Mouse (Mus musculus) limb, embryonic 10.5 days (tissue): ENCODE measurements around the gene Nhs. TPM values are rescaled to one million over a fixed set of nuclear protein-coding genes. Genes with fewer than 3 reads are reported as not detected.

Experiments
- DNase-seq: peaks from one replicate; pipeline ENCODE4 v3.0.0-alpha.2; 2017; ENCODE audit warnings: low spot score
- H3K27ac ChIP-seq: fragments of 300-500 bp; sonication (generic); 2 replicates; pipeline ENCODE4 v1.5.1; 2016; ENCODE audit warnings: mild to moderate bottlenecking
- H3K27me3 ChIP-seq: fragments of 300-500 bp; sonication (generic); 2 replicates; pipeline ENCODE4 v1.6.1; 2016; ENCODE audit warnings: low read depth, mild to moderate bottlenecking; ENCODE audit not compliant: poor library complexity, severe bottlenecking
- H3K36me3 ChIP-seq: fragments of 300-500 bp; sonication (generic); 2 replicates; pipeline ENCODE4 v1.6.1; 2016; ENCODE audit warnings: mild to moderate bottlenecking, moderate library complexity
- H3K4me1 ChIP-seq: fragments of 300-500 bp; sonication (generic); 2 replicates; pipeline ENCODE4 v1.6.1; 2016
- H3K4me3 ChIP-seq: fragments of 300-500 bp; sonication (generic); 2 replicates; pipeline ENCODE4 v1.5.1; 2016; ENCODE audit warnings: mild to moderate bottlenecking, moderate library complexity
- H3K9me3 ChIP-seq: fragments of 300-500 bp; sonication (generic); replicated peaks from 2 replicates; pipeline ENCODE4 v1.6.1; 2016; ENCODE audit warnings: mild to moderate bottlenecking
- WGBS: fragments of 180-500 bp; shearing (Covaris S2); methylation state at CpG from one replicate; pipeline ENCODE4 v1.1.7; 2016; 5-methylcytosine and 5-hydroxymethylcytosine counted together
- polyA plus RNA-seq: library from polyadenylated mRNA; unstranded; fragments of >200 nt; fragmentation: Nextera tagmentation; extraction: Ambion mirVana; gene quantifications from 2 replicates; pipeline ENCODE4 v1.2.1, GENCODE M21; 2016

Gene Nhs
- polyA plus RNA-seq, 1 experiment from 2014 or later: 2.7 TPM

DNA sequence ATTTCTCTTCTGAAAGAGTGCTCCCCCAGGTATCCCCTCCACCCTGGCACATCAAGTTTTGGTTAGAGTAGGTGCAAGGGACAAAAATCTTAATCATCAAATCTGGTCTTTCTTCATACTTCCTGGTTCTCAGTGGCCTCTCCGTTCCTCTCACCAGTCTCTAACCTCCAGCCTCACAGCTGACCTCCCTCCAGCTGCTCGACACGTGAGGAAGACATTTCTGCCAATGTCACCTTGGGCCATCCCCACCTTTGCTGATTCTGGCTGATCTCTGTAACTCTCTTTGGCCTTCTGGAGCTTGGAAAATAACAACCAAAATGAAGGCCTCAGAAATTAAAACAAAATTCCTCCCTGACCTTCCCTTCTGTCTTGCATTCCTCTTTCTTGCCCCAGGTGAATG is 160.7 kb downstream of the Nhs start:
- H3K4me3 ChIP-seq: no peak overlapping the region
- H3K27me3 ChIP-seq: peaks cover 99% of the 10 kb centered on the region
- 82% methylated on average over 3 of the region's 3 CpGs for WGBS
- no peaks in the 10 kb centered on the region for H3K9me3 ChIP-seq
- DNase-seq: no peak
- H3K27ac ChIP-seq: no peak overlapping the region
- 0 out of 2 replicates have a peak, but pooled peaks cover 9% of the 10 kb centered on the region for H3K4me1 ChIP-seq
- no peaks in the 10 kb centered on the region for H3K36me3 ChIP-seq

DNA sequence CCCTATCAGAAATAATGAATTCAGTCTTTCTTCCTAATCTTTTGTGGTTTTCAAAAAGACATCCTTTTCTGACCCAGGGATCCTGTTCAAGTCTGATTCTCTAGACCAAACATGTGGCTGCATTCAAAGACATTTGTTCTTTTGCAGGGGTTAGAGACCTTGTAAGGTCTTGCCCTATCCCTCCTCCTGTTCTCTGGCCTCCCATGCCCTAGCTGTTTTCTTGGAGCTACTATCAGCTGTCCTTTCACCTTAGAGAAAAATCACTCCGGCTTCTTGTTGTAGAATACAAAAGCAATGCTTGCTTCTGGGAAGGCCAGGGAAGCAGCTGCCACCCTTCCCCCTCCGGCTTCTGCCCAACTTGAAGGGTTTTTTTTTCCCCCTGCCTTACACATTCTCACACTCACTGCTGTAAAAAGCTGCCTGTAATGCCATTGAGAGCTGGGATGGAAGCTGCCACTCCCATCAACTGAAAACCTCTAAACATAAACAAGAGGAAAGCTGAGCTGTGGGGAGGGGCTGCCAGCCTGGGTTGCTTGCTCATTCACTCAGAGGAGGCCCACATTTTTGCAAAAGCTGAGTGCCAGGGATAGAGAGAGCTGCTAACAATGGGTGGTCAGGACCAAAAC is 162.2 kb downstream of the Nhs start:
- WGBS: 22% methylated on average over 2 of the region's 2 CpGs
- H3K9me3 ChIP-seq: no peaks in the 10 kb centered on the region
- peaks cover 99% of the 10 kb centered on the region for H3K27me3 ChIP-seq
- H3K27ac ChIP-seq: peak overlapping the region; percentile 61
- H3K4me1 ChIP-seq: 0 out of 2 replicates have a peak, but pooled peaks cover 9% of the 10 kb centered on the region
- DNase-seq: peak; percentile 29
- no peak overlapping the region for H3K4me3 ChIP-seq
- H3K36me3 ChIP-seq: no peaks in the 10 kb centered on the region

DNA sequence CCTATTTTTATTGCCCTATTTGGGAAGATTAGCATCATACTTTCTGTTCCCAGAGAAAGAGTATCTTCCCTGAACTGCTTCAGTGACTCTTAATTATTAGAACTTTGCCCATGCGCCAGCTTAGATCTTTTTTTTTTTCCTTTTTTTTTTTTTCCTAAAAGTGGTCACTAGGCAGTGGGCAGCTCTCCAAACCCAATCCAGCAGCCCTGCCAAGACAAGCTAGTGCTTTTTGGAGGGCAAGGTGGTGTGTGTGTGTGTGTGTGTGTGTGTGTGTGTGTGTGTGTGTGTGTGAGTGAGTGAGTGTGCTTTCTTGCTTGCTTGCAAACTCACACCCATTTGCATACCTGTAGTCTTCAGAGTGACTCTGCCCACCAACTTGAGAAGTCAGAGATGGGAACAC is 169.4 kb downstream of the Nhs start:
- H3K27me3 ChIP-seq: peaks cover 97% of the 10 kb centered on the region
- H3K9me3 ChIP-seq: no peaks in the 10 kb centered on the region
- no peaks in the 10 kb centered on the region for H3K4me1 ChIP-seq
- no peak for DNase-seq
- no peaks in the 10 kb centered on the region for H3K36me3 ChIP-seq
- WGBS: 94% methylated on average over 1 of the region's 1 CpGs
- no peak overlapping the region for H3K4me3 ChIP-seq
- H3K27ac ChIP-seq: no peak overlapping the region

DNA sequence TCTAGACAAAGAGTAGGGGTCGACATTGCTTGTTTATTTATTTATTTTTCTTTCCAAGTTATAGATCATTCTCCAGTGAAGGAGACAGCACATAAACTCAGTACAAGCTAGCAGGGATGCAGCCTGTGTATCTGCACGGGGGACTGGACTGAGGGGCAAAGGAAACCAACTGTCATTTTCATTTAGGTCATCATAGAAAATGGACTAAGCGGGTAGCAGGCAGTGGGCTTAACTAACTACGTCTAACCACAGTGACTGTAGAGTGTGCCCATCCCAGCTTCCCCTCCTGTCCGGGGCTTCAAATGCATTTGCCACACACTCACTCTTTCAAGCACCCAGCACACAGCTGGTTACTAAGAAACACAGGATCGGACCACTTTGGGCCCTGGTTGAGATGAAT is 174.6 kb downstream of the Nhs start:
- Histone ChIP-seq H3K4me1 (no peaks in the 10 kb centered on the region), H3K27me3 (peaks cover 97% of the 10 kb centered on the region), H3K9me3 (no peaks in the 10 kb centered on the region), H3K4me3 (no peak overlapping the region), H3K36me3 (no peaks in the 10 kb centered on the region), H3K27ac (no peak overlapping the region)
- DNase-seq: no peak
- 63% methylated on average over 6 of the region's 6 CpGs for WGBS

DNA sequence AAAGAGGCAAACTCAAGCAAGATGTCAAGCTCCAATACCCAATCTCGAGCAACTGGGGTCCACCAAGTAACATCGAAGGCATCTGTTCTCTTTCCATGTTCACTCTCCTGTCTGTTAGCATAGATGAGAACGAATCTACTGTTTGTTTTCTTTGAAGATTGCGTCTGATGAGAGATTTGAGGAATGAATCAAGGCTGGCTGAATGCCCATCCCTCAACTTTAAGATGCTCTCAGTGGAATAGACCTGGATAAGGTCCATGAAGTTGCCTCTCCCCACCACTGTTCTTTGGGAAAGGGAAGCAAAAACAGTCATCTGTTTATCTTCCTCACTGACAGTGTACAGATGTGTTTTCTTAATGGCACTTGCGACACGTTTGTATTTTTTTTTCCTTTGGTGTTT is 178.1 kb downstream of the Nhs start:
- H3K4me3 ChIP-seq: no peak overlapping the region
- 59% methylated on average over 6 of the region's 6 CpGs for WGBS
- H3K4me1 ChIP-seq: peaks cover 6% of the 10 kb centered on the region; the same call in 1 of the 2 replicates
- H3K27ac ChIP-seq: no peak overlapping the region
- H3K36me3 ChIP-seq: no peaks in the 10 kb centered on the region
- DNase-seq: no peak
- H3K9me3 ChIP-seq: no peaks in the 10 kb centered on the region
- peaks cover 98% of the 10 kb centered on the region for H3K27me3 ChIP-seq

DNA sequence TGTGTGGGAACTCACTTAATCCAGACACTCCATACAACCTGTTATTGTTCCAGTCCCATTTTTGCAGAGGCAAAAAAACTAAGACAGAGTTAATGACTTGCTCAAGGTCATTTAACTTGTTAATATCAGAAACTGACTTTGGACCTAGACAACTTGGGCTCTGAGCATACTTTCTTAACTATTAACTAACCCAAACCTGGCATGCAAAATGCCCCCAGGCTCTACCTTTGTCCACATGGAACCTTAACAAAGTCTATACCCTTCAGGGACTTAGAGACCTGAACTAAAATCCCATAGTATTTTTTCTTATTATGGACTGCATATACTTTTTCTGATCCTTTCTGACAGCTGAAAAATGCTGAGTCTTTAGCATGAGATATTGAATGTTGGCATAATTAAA is 179.6 kb downstream of the Nhs start:
- no peak overlapping the region for H3K4me3 ChIP-seq
- H3K4me1 ChIP-seq: peaks cover 6% of the 10 kb centered on the region; the same call in 1 of the 2 replicates
- DNase-seq: no peak
- H3K9me3 ChIP-seq: no peaks in the 10 kb centered on the region
- no peaks in the 10 kb centered on the region for H3K36me3 ChIP-seq
- peaks cover 98% of the 10 kb centered on the region for H3K27me3 ChIP-seq
- no peak overlapping the region for H3K27ac ChIP-seq

DNA sequence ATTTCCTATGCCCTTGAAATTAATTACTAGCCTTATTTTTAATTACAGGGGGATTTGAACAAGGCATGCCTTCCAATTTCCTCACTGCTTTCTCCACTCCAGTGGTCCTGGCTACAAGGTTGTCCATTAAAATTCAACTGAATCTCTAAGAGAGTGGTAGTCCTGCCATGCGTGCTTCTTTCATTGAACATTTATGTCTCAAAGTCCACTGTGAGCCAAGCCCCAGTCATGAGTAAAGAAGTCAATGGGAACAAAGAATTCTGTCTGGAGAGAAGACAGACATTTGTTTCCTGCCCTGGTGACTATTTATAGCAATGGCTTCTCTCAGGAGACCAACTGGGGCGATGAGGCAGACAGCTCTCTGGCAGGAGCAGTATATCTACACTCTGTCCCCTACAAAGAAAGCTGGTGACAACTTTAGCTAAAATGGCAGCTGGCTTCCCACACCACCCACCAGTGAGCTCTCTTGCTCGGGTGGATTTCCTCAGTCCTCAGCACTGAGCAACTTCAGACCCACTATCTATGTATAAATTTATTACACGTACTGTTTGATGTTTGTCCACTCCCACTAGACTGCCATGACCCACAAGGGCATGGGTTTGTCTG is 182.2 kb downstream of the Nhs start:
- no peaks in the 10 kb centered on the region for H3K36me3 ChIP-seq
- H3K4me1 ChIP-seq: peaks cover 13% of the 10 kb centered on the region
- H3K4me3 ChIP-seq: no peak overlapping the region
- no peak overlapping the region for H3K27ac ChIP-seq
- no peak for DNase-seq
- no peaks in the 10 kb centered on the region for H3K9me3 ChIP-seq
- 84% methylated on average over 4 of the region's 4 CpGs for WGBS
- H3K27me3 ChIP-seq: peaks cover 98% of the 10 kb centered on the region

DNA sequence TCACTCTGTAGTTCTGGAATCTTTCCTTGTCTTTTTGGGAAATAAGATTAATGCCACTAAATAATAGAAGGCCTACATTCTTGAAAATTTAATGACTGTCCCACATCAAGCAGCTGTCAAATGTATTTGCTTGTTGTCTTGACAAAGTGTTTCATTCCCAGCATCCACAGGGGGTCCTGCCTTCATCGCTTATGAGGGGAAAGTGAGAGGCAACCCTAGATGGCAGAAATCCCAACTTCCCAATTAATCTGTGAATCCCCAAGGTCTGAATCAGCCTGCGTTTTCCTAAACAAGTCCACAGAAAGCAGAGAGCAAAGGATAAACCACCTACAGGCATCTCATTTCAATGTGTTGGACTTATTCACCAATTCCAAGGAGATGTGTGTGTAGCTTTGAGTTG is 183.2 kb downstream of the Nhs start:
- Histone ChIP-seq H3K36me3 (no peaks in the 10 kb centered on the region), H3K4me3 (no peak overlapping the region), H3K9me3 (no peaks in the 10 kb centered on the region), H3K27me3 (peaks cover 98% of the 10 kb centered on the region), H3K4me1 (peaks cover 13% of the 10 kb centered on the region), H3K27ac (no peak overlapping the region)
- 80% methylated on average over 2 of the region's 2 CpGs for WGBS
- no peak for DNase-seq

DNA sequence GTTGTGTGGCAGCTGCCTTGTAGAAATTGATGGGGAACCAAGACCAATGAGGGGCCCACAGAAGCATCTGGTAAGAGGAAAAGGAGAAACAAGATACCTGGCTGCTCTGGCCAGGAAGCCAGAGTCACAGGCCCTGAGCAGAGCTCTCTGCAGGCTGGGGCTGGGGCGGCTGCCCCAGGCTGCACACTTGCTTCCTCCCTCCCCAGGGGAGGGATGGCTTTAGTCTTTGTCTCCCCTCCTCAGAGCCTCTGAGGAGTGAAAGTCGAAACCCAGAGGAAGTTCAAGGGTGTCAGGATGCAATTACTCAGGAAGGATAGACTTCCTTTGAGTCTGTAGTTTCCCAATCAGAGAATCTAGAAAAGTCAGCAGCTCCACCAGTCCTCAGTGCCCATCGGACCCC is 186.0 kb downstream of the Nhs start:
- Histone ChIP-seq H3K4me1 (peaks cover 11% of the 10 kb centered on the region), H3K27ac (no peak overlapping the region), H3K4me3 (no peak overlapping the region), H3K36me3 (no peaks in the 10 kb centered on the region), H3K27me3 (peaks cover 99% of the 10 kb centered on the region), H3K9me3 (no peaks in the 10 kb centered on the region)
- WGBS: 24% methylated on average over 3 of the region's 3 CpGs
- DNase-seq: no peak

DNA sequence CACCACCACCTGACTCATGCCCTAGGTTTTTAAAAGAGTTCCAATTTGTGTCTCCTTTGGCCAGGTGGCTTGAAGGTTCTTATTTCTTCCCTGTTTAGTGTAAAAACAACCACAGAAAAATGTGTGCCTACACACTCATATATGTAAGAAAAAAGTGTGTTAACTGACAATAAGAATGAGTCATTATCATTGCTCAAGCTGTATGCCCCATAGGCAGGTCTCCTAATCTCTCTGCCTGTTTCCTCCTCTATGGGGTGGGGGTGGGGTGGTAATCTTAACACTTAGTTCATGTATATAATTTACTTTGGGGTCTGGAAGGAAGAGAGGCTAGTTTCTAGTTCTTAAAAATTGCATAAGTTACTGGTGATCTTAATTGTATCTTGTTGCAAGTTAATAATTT is 186.8 kb downstream of the Nhs start:
- H3K36me3 ChIP-seq: no peaks in the 10 kb centered on the region
- no peak overlapping the region for H3K4me3 ChIP-seq
- H3K27ac ChIP-seq: no peak overlapping the region
- H3K4me1 ChIP-seq: peaks cover 7% of the 10 kb centered on the region
- DNase-seq: no peak
- H3K9me3 ChIP-seq: no peaks in the 10 kb centered on the region
- H3K27me3 ChIP-seq: peaks cover 93% of the 10 kb centered on the region

DNA sequence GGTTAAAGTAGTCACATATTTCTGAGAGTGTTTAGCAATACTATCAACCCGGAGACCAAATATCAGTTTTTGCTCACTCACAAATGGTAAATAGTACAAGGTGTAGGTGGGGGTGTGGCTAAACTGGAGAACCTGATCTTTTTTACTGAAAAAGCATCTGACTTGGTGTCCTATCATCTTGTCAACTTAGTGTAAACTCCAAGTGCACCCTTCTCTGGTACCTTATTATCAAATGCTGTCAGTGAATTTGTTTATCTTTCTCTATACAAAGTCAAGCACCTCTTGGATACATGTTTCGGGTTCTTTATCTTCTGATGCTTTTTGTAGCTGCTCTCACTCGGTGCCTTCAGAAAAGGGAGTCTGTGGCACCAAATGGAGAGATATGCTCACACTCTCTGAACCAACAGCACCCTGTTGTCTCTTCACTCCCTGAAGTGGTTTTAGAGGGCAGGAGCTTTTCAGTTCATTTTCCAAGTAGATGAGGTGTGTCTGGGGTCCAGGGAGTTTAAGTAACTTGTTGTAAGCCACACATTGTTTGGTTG is 187.5 kb downstream of the Nhs start:
- H3K27ac ChIP-seq: no peak overlapping the region
- H3K36me3 ChIP-seq: no peaks in the 10 kb centered on the region
- 89% methylated on average over 3 of the region's 3 CpGs for WGBS
- peaks cover 93% of the 10 kb centered on the region for H3K27me3 ChIP-seq
- no peak for DNase-seq
- H3K4me3 ChIP-seq: no peak overlapping the region
- peaks cover 7% of the 10 kb centered on the region for H3K4me1 ChIP-seq
- H3K9me3 ChIP-seq: no peaks in the 10 kb centered on the region

DNA sequence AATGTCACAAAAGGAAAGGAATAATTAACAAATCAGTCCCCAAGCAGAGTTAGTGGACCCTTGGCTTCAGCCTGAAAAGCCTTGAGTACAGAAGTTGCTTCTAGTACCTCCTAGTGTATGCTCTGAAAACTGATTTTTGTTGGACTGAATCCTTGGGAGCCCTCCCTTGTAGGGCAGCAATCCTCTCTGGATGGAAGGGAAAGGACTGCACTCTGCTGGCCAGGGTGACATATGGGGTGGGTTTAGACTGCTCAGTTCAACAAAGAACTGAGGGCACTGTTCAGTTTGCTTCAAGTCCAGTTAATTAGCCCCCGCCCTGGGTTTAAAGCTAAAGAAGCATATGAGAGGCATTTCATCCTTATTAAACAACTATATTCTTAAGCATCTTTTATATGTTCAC is 188.4 kb downstream of the Nhs start:
- 83% methylated on average over 1 of the region's 1 CpGs for WGBS
- H3K27me3 ChIP-seq: peaks cover 93% of the 10 kb centered on the region

DNA sequence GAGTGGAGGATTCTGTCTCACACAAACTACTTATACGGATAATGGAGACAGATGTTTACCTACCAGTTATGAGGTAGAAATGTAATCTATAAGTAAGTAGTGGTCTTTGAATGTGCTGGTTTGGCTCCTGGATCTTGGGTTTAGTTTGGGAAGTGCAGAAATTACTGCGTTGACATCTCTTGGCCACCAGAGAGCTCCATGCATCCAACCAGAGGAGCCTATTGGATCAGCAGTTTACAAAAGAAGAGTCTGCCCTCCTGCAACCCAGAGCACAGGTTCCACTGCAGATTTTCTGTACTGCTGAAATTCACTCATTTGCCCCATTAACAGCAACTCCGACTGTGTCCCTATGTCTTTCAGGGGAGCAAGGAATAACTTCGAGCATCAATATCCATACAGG is 191.8 kb downstream of the Nhs start:
- H3K27me3 ChIP-seq: peaks cover 91% of the 10 kb centered on the region
- H3K4me3 ChIP-seq: no peak overlapping the region
- H3K36me3 ChIP-seq: no peaks in the 10 kb centered on the region
- no peaks in the 10 kb centered on the region for H3K4me1 ChIP-seq
- WGBS: 32% methylated on average over 4 of the region's 4 CpGs
- H3K27ac ChIP-seq: no peak overlapping the region
- DNase-seq: no peak
- H3K9me3 ChIP-seq: no peaks in the 10 kb centered on the region

More for the DNA sequence above, 188.4 kb downstream of the Nhs start:
- peaks cover 7% of the 10 kb centered on the region for H3K4me1 ChIP-seq
- DNase-seq: no peak
- no peaks in the 10 kb centered on the region for H3K36me3 ChIP-seq
- no peak overlapping the region for H3K4me3 ChIP-seq
- H3K9me3 ChIP-seq: no peaks in the 10 kb centered on the region
- H3K27ac ChIP-seq: no peak overlapping the region
